ENCODE assay signal across 10 mouse cellular contexts in the genomic region with DNA sequence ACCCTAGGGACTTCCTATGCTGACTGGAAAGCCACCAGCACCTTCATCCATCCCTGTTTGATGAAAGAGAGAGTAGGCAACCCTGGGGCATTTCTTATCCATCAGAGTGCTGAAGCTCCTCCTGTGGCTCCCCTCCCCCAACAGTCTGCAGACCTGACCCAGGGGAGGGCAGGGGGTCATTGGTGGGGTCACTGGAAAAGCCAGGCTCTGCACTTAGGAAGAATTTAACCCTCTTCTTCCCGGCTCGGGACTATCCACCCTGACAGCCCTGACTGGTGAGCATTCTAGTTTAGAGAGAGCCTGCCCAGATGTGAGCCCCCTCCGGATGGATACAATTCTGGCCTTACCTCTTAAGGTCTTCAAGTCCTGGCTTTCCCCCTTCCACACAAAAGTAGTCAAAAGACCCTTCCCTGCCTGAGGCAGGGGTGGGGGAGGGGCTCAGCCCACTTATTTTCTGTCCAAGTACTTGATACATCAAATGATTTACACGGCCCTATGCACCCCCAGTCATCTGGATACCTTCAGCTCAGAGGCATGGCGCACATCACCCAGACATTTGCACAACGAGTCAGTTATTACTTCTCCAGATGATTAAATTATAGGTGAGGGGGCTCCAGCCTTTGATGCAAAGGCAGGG. TPM values are rescaled to one million over a fixed set of nuclear protein-coding genes. Genes with fewer than 3 reads are reported as not detected.
DNase-seq lines count a peak whose midpoint lies in the region; ATAC-seq and TF ChIP-seq lines count a peak whose summit lies in the region.
"Had no signal": no experiment of that assay in that cellular context is flagged by ENCODE, and none has a peak within 500 bp of the region (broad histone marks: within the 10 kb centered on the region; RNA-seq: fewer than 3 reads in every experiment).

No protein-coding gene starts in this region.

- peak overlapping the region; percentile 18 for H3K4me2 ChIP-seq in kidney, embryonic 15.5 days
- H3K4me2 ChIP-seq in liver, embryonic 13.5 days: peak overlapping the region; percentile 25

- H3K27ac ChIP-seq in kidney, embryonic 15.5 days: 0 out of 2 replicates have a peak overlapping the region, but pooled peaks have one; percentile 2
- no peak overlapping the region for H3K27ac ChIP-seq in liver, embryonic 13.5 days
- H3K27ac ChIP-seq: layer of hippocampus, adult 2 months had no signal

- 0 out of 2 replicates have a peak, but pooled peaks cover 4% of the 10 kb centered on the region for H3K36me3 ChIP-seq in kidney, embryonic 15.5 days
- 0 out of 2 replicates have a peak, but pooled peaks cover 16% of the 10 kb centered on the region for H3K36me3 ChIP-seq in E14TG2a.4 (ENCODE audit: insufficient read depth, low read length)
- no peaks in the 10 kb centered on the region for H3K36me3 ChIP-seq in liver, embryonic 13.5 days

- no peaks in the 10 kb centered on the region for H3K27me3 ChIP-seq in kidney, embryonic 15.5 days
- H3K27me3 ChIP-seq in E14TG2a.4 (ENCODE audit: insufficient read depth, low read length): no peaks in the 10 kb centered on the region
- no peaks in the 10 kb centered on the region for H3K27me3 ChIP-seq in liver, embryonic 13.5 days

- H3K4me3 ChIP-seq in kidney, embryonic 15.5 days (replicated peaks): no peak overlapping the region
- peak overlapping the region; percentile 43 for H3K4me3 ChIP-seq in E14TG2a.4 (replicated peaks; ENCODE audit: low read length)
- H3K4me3 ChIP-seq in liver, embryonic 13.5 days (replicated peaks): no peak overlapping the region
- H3K4me3 ChIP-seq: layer of hippocampus, adult 2 months had no signal

- 0 out of 2 replicates have a peak, but pooled peaks have one; percentile 23 for ATAC-seq in kidney, embryonic 15.5 days (replicated peaks; ENCODE audit: low FRiP score)
- ATAC-seq in liver, embryonic 13.5 days (ENCODE audit: low read depth): peak; percentile 51; the same call in 1 of the 2 replicates

- DNase-seq in kidney, adult 18-20 months: no peak
- peak; percentile 94 for DNase-seq in embryo, embryonic 10.5 days (ENCODE audit: low spot score)
- DNase-seq in liver, embryonic 13.5 days: no peak
- DNase-seq in cerebellum, adult 9-10 months: no peak
- DNase-seq in adipocyte (ENCODE audit: low spot score): no peak
- DNase-seq: adrenal gland, postnatal 14 days; thymus, postnatal 14 days had no signal

- TF ChIP-seq CTCF in E14TG2a.4 (conservative IDR thresholded peaks at IDR 0.05; ENCODE audit: low read length): no peak

- peaks cover 62% of the 10 kb centered on the region for H3K4me1 ChIP-seq in kidney, embryonic 15.5 days
- H3K4me1 ChIP-seq in E14TG2a.4 (replicated peaks; ENCODE audit: low read depth, low read length): peaks cover 75% of the 10 kb centered on the region
- peaks cover 36% of the 10 kb centered on the region for H3K4me1 ChIP-seq in liver, embryonic 13.5 days (replicated peaks)

- 13% methylated on average over 6 of the region's 6 CpGs for WGBS in kidney, embryonic 15.5 days
- 54% methylated on average over 6 of the region's 6 CpGs for WGBS in liver, embryonic 13.5 days (ENCODE audit: insufficient replicate concordance)

- H3K9me3 ChIP-seq in kidney, embryonic 15.5 days (replicated peaks): no peaks in the 10 kb centered on the region
- peaks cover 6% of the 10 kb centered on the region; the same call in 1 of the 2 replicates for H3K9me3 ChIP-seq in E14TG2a.4 (ENCODE audit: low read length)
- no peaks in the 10 kb centered on the region for H3K9me3 ChIP-seq in liver, embryonic 13.5 days (replicated peaks)

- no peak overlapping the region for H3K9ac ChIP-seq in kidney, embryonic 15.5 days
- no peak overlapping the region for H3K9ac ChIP-seq in liver, embryonic 13.5 days

RNA-seq across cellular contexts. Expression of a gene that starts 15.2 kb away (rescaled TPM):
- 15.0 and 16.2 TPM in 2 replicates for polyA plus RNA-seq in kidney, embryonic 15.5 days (2015; fragmentation: Nextera tagmentation; extraction: Ambion mirVana)
- 1.3 and 1.5 TPM in 2 replicates for polyA plus RNA-seq in liver, embryonic 13.5 days (2015; fragmentation: Nextera tagmentation; extraction: Ambion mirVana)

RNA-seq across cellular contexts. Expression of a gene that starts 45.6 kb away (rescaled TPM):
- polyA plus RNA-seq in kidney, embryonic 15.5 days (2015; fragmentation: Nextera tagmentation; extraction: Ambion mirVana): 3.3 and 4.0 TPM in 2 replicates
- polyA plus RNA-seq in liver, embryonic 13.5 days (2015; fragmentation: Nextera tagmentation; extraction: Ambion mirVana): 4.3 and 4.8 TPM in 2 replicates

RNA-seq across cellular contexts. Expression of a gene that starts 58.7 kb away (rescaled TPM):
- 251 and 332 TPM in 2 replicates for polyA plus RNA-seq in kidney, embryonic 15.5 days (2015; fragmentation: Nextera tagmentation; extraction: Ambion mirVana)
- polyA plus RNA-seq in liver, embryonic 13.5 days (2015; fragmentation: Nextera tagmentation; extraction: Ambion mirVana): 0.47 and 0.61 TPM in 2 replicates

Comparison
In these comparisons a context has a peak if more than half of its experiments do, and no peak if none do; other contexts are left out.
1. RNA of a gene that starts 58.7 kb away (polyA plus RNA-seq): 251 to 332 TPM in kidney, embryonic 15.5 days; 0.47 to 0.61 TPM in liver, embryonic 13.5 days; every median in the first group is over 100 times any median in the second.